Mouse (Mus musculus) lung, embryonic 14.5 days (tissue): ENCODE results near the gene Slx1b. TPM values are rescaled to one million over a fixed set of nuclear protein-coding genes. Genes with fewer than 3 reads are reported as not detected.
"Not testable (repeated sequence)": the region's sequence is repeated elsewhere in the genome, so short reads cannot be mapped to it uniquely, and the experiment has no call there.

Experiments
- ATAC-seq: fragments of 200-750 bp; cut with Nextera tagmentation; 2 replicates; pipeline ENCODE4 v1.8.0; 2017; ENCODE audit warnings: mild to moderate bottlenecking, moderate TSS enrichment, moderate library complexity; ENCODE audit not compliant: insufficient read depth
- DNase-seq: peaks from one replicate; pipeline ENCODE4 v3.0.0-alpha.2; 2015
- H3K27ac ChIP-seq: fragments of 300-500 bp; sonication (generic); 2 replicates; pipeline ENCODE4 v1.5.1; 2014; ENCODE audit warnings: low read depth, mild to moderate bottlenecking, moderate library complexity
- H3K27me3 ChIP-seq: fragments of 300-500 bp; sonication (generic); 2 replicates; pipeline ENCODE4 v1.6.1; 2014; ENCODE audit warnings: low read length, control low read depth; ENCODE audit not compliant: insufficient read depth
- H3K36me3 ChIP-seq: fragments of 300-500 bp; sonication (generic); 2 replicates; pipeline ENCODE4 v1.6.1; 2014; ENCODE audit warnings: control low read depth; ENCODE audit not compliant: insufficient read depth
- H3K4me1 ChIP-seq: fragments of 300-500 bp; sonication (generic); 2 replicates; pipeline ENCODE4 v1.6.1; 2014; ENCODE audit warnings: antibody characterized with exemption, control low read depth; ENCODE audit not compliant: insufficient read depth
- H3K4me2 ChIP-seq: fragments of 300-500 bp; sonication (generic); 2 replicates; pipeline ENCODE4 v1.6.1; 2014; ENCODE audit warnings: mild to moderate bottlenecking
- H3K4me3 ChIP-seq: fragments of 300-500 bp; sonication (generic); 2 replicates; pipeline ENCODE4 v1.5.1; 2014; ENCODE audit warnings: low read depth, low read length
- H3K9ac ChIP-seq: fragments of 300-500 bp; sonication (generic); 2 replicates; pipeline ENCODE4 v1.6.1; 2014
- H3K9me3 ChIP-seq: fragments of 300-500 bp; sonication (generic); 2 replicates; pipeline ENCODE4 v1.6.1; 2016; ENCODE audit warnings: low read depth, low read length, control low read depth
- CTCF ChIP-seq: IDR thresholded peaks from 2 replicates; pipeline ENCODE4 v1.5.1; 2016; ENCODE audit warnings: antibody characterized with exemption, low read depth
- WGBS: fragments of 180-500 bp; shearing (Covaris S2); extraction: QIAGEN DNeasy Blood & Tissue Kit; methylation state at CpG from one replicate; pipeline ENCODE4 v1.1.7; 2014; 5-methylcytosine and 5-hydroxymethylcytosine counted together
- polyA plus RNA-seq: library from polyadenylated mRNA; unstranded; fragments of >200 nt; fragmentation: Nextera tagmentation; extraction: Ambion mirVana; gene quantifications from 2 replicates; pipeline ENCODE4 v1.2.1, GENCODE M21; 2014

Gene Slx1b
- polyA plus RNA-seq = 8.9 and 9.7 TPM in 2 replicates

DNA sequence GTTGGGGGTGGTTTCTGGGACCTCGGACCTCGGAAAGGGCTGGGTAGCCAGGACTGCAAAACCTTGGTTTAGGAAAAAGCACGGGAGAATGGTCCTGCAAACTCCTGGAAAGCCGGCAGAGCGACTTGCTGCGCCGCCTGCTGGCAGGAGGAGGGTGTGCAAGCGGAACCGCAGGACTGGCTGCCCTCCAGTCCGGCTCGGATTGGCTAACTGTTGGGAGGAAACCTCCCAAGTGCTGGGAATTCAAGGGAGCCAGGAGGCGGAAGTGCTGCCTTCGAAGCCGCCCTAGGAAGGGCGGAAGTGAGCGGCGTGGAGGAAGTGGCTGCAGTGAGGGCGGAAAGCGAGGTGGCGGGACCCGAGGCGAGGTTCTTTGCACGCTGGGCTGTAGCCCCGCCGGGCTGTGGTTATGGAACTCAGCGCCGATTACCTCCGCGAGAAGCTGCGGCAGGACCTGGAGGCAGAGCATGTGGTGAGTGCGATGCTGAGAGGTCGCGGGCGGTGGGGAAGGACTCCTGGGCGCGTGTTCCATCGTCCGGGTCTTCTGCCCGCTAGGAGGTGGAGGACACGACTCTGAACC, at the start of gene Slx1b:
TSS of gene Slx1b (minus strand) at position 154 of the 577 bp plus-strand sequence.
- Histone ChIP-seq H3K4me2 (peak within 1 kb of the TSS; percentile 94), H3K27ac (peak within 1 kb of the TSS; percentile 98), H3K4me1 (peaks cover 8% of the 10 kb centered on the region), H3K4me3 (peak within 1 kb of the TSS; percentile 81), H3K9me3 (no peaks in the 10 kb centered on the region), H3K36me3 (peaks cover 22% of the 10 kb centered on the region), H3K27me3 (no peaks in the 10 kb centered on the region), H3K9ac (peak within 1 kb of the TSS; percentile 90)
- ATAC-seq = peak; percentile 97
- peak; percentile 99 for TF ChIP-seq CTCF
- DNase-seq = peak; percentile 99
- WGBS = under 1% methylated on average over 40 of the region's 40 CpGs

DNA sequence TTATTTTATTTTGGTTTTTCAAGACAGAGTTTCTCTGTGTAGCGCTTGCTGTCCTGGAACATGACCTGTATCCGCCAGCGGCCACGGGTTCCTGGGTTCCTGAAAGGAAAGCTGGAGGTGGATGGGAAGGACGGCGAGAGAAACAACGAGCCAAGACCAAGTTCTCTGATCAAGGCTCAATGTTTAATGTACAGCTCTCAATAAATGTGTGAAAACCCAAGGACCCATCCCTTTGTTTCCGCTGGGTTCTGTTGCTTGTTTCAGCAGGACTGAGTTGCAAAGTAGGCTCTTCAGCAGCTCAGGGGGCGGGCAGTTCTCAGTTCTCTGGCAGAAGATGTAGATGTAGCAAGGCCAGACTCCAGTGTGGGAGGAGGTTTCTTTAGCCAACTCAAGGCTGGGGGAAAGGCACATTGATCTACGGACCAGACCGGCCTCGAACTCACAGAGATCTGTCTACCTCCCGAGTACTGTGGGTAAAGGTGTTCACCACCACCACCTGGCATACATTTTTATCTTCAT, 46.4 kb upstream of the Slx1b start:
- no peaks in the 10 kb centered on the region for H3K4me1 ChIP-seq
- ATAC-seq (no peak), DNase-seq (no peak)
- TF ChIP-seq CTCF = no peak
- WGBS = 87% methylated on average over 13 of the region's 13 CpGs
- no peak overlapping the region for H3K27ac ChIP-seq
- H3K4me2 ChIP-seq = no peak overlapping the region
- H3K36me3 ChIP-seq = no peaks in the 10 kb centered on the region
- H3K9me3 ChIP-seq = no peaks in the 10 kb centered on the region
- no peak overlapping the region for H3K4me3 ChIP-seq
- H3K27me3 ChIP-seq = no peaks in the 10 kb centered on the region
- no peak overlapping the region for H3K9ac ChIP-seq

DNA sequence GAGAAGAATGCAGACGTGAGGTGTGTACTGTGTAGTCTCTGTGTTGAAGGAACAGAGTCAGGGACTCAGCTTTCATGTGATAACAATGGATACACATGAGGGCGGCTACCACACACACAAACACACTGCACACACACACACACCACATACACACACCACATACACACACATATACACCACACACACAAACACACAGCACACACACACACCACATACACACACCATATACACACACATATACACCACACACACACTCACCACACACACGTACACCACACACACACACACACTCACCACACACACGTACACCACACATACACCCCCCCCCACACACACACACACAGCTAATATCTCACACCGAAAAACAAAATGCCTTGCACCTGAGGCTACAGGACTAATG, 45.9 kb upstream of the Slx1b start:
- H3K9ac ChIP-seq = no peak overlapping the region
- H3K36me3 ChIP-seq = no peaks in the 10 kb centered on the region
- no peak overlapping the region for H3K4me2 ChIP-seq
- WGBS = 67% methylated on average over 5 of the region's 5 CpGs
- H3K4me3 ChIP-seq = no peak overlapping the region
- H3K27ac ChIP-seq = no peak overlapping the region
- H3K4me1 ChIP-seq = no peaks in the 10 kb centered on the region
- ATAC-seq = no peak
- no peaks in the 10 kb centered on the region for H3K27me3 ChIP-seq
- no peaks in the 10 kb centered on the region for H3K9me3 ChIP-seq
- DNase-seq = no peak
- TF ChIP-seq CTCF = no peak

DNA sequence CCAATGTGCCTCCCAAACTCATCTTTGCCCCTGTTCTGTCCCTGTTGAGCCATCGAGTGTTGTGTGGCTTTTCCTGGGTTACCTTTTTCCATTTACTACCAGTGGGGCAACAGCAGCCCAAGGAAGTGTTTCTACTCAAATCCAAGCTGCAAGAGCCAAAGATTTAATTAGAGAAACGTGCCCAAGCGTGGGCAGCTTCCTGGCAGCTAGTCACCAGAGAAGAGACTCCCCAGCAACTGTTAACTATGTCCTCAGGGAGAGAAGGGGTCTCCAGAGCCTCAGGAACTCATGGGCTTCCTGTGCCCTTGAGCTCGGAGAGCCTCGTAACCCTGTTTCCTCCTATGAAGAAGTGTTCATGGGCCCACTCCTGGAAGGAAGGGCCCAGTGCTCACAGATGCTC, 45.4 kb upstream of the Slx1b start:
- Histone ChIP-seq H3K9ac (no peak overlapping the region), H3K4me2 (no peak overlapping the region), H3K4me3 (no peak overlapping the region), H3K27ac (no peak overlapping the region), H3K36me3 (no peaks in the 10 kb centered on the region), H3K4me1 (no peaks in the 10 kb centered on the region), H3K27me3 (no peaks in the 10 kb centered on the region), H3K9me3 (no peaks in the 10 kb centered on the region)
- no peak for DNase-seq
- no peak for TF ChIP-seq CTCF
- no peak for ATAC-seq
- WGBS = 75% methylated on average over 5 of the region's 5 CpGs

DNA sequence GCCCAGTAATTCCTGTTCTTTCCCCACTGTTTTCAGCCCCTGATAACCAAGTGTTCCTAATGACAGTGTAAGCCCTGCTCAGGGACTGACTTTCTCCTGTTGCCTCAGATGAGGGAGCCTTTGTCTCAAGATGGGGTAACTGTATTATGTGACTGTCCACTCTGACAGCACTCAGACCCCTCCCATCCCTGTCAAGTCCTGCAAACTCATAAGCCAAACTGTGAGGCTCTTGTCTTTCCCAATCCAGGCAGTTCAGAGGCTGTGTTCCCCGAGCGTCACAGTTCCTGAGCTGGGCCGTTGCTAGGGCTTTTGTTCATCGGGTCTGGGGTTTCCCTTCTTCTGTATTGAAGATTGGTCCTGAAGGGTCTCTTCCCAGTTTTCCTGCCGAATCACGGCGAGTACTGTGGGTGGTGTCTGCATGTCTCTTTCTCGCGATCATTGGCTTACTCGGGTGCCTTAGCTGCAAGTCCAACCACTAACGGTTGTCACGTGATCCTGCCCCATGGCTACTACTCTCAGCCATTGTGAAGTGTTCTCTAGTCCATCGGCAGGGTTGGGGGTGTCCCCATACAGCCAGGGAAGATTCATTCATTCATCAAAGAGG, 44.6 kb upstream of the Slx1b start:
- no peak overlapping the region for H3K4me2 ChIP-seq
- H3K9me3 ChIP-seq = no peaks in the 10 kb centered on the region
- H3K36me3 ChIP-seq = no peaks in the 10 kb centered on the region
- H3K4me1 ChIP-seq = no peaks in the 10 kb centered on the region
- no peak overlapping the region for H3K9ac ChIP-seq
- DNase-seq (no peak), ATAC-seq (no peak)
- H3K4me3 ChIP-seq = no peak overlapping the region
- no peak overlapping the region for H3K27ac ChIP-seq
- H3K27me3 ChIP-seq = no peaks in the 10 kb centered on the region
- TF ChIP-seq CTCF = no peak
- 73% methylated on average over 13 of the region's 13 CpGs for WGBS

DNA sequence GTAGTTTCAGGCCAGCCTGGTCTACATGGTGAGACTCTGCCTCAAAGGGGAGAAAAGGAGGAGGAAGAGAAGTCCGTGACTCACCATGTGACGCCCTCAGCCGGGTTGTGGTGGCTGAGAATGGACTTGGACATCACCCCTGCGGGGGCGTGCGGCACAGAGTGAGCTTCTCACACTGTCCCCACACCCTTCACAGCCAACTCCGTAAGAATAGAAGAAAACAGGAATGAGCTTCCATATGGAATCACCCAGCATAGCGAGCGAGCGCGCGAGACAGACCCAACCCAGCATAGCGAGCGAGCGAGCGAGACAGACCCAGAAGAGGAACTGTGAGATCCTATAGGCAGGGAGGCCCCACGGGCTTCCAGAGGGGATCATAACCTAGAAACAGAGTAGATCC, 44.0 kb upstream of the Slx1b start:
- Histone ChIP-seq H3K4me3 (no peak overlapping the region), H3K36me3 (no peaks in the 10 kb centered on the region), H3K4me2 (no peak overlapping the region), H3K27me3 (no peaks in the 10 kb centered on the region), H3K27ac (no peak overlapping the region), H3K9ac (no peak overlapping the region; the same call in 1 of the 2 replicates), H3K9me3 (no peaks in the 10 kb centered on the region), H3K4me1 (no peaks in the 10 kb centered on the region)
- DNase-seq (no peak), ATAC-seq (no peak)
- 81% methylated on average over 17 of the region's 17 CpGs for WGBS
- TF ChIP-seq CTCF = no peak

DNA sequence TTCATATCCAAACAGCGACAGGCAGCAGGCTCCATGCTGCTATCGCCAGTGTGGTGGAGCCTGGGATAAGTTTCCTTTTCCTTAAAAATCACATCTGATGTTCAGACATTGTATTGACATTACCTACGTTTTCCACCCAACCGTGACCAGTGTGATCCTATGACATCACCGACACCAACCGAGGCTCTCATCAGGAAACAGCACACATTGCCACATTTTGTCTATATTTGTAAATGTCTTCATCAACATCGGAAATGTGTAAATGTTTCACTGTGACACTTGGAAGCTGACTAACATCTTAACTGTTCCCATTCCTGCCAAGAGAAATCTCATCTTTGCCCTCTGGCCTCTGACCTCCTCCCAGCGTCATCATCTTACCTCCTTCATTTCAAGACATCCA, 40.5 kb upstream of the Slx1b start:
- Histone ChIP-seq H3K4me3 (no peak overlapping the region), H3K4me1 (no peaks in the 10 kb centered on the region), H3K4me2 (no peak overlapping the region), H3K27me3 (no peaks in the 10 kb centered on the region), H3K36me3 (no peaks in the 10 kb centered on the region), H3K27ac (no peak overlapping the region), H3K9me3 (no peaks in the 10 kb centered on the region), H3K9ac (no peak overlapping the region)
- TF ChIP-seq CTCF = no peak
- 65% methylated on average over 8 of the region's 8 CpGs for WGBS
- DNase-seq = no peak
- no peak for ATAC-seq

DNA sequence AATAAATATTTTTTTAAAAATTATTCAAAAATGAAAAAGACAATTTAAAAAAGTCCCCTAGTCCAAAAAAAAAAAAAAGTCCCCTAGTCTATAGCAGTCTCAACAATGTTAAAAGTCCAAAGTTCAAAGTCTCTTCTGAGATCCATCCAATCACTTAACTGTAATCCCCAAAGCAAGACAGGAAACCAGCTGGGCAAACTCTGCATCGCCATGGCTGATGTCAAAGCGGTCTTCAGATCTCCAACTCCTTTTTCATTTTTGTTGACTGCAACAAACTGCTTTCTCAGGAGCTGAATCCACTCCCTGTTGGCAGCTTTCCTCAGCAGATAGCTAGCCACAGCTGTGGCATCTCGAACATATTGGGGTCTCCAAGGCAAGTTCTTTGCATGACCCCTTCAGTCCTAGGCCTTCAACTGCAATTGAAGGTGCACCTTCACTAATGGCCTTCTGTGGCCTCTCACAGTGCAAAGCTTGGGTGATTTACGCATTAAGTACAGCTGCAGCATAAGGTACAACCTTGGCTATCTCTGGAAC, 34.7 kb upstream of the Slx1b start:
- WGBS = 52% methylated on average over 4 of the region's 4 CpGs
- not testable (repeated sequence) for H3K9me3 ChIP-seq, H3K36me3 ChIP-seq, H3K4me1 ChIP-seq, H3K4me2 ChIP-seq, H3K27ac ChIP-seq, H3K4me3 ChIP-seq, H3K9ac ChIP-seq, H3K27me3 ChIP-seq
- ATAC-seq (peak; percentile 79), DNase-seq (peak; percentile 84)
